Comparison of ENCODE assay signal across 8 mouse cellular contexts in the genomic region with DNA sequence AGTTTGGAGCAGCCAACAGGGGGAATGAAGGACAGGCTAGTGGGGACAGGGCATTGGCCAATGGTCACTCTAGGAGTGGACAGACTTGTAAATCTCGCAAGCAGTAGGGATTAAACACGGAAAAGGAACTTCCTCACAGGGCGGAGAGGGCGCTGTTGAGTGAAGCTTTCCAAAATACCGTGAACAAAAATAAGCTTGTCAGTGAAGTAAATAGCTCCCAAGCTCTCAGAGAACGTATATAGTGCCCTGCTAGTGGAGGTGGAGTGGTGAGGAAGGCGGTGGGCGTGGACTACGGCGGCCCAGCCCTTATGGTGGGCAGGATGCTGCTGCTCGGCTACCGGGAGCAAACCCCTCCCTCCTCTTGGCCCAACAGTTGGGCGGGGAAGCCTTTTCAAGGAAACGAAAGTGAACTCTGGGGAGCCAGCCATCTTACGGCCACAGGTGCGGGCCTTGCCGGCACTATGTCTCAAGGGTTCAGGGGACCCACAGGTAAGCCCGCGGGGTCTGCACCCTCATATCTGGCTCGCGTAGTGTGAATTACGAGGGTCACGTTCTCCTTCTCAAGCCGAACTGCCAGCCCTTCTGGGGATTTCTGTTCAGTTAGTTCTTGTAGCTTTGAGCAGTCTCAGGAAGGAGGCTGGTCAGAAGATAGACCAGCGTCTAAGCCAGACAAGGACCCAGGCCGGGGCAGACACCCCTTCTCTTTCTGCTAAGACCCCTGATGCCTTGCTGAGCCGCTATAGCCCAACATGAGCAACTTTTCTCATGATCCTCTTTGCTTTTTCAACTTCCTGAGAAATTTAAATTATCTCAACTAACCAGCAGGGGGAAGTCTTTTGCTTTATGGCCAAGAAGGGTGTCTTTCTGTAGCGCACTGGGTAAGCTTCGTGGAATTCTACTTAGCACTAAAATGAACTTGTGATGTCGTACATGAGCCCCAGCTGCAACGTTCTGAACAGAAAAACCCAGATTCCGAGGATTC. TPM values are rescaled to one million over a fixed set of nuclear protein-coding genes. Genes with fewer than 3 reads are reported as not detected.
DNase-seq lines count a peak whose midpoint lies in the region; ATAC-seq and TF ChIP-seq lines count a peak whose summit lies in the region.

No protein-coding gene starts in this region.

- H3K27ac ChIP-seq in heart, embryonic 14.5 days (replicated peaks in 1 of 2; ENCODE audit: control insufficient read depth in 1 of 2, insufficient read depth in 1 of 2, low read depth in 2 of 2, low read length in 2 of 2) = peak overlapping the region; percentile 36 to 83
- H3K27ac ChIP-seq in lung, embryonic 14.5 days (ENCODE audit: low read depth) = peak overlapping the region; percentile 77
- H3K27ac ChIP-seq in neural tube, embryonic 15.5 days (replicated peaks) = peak overlapping the region; percentile 56
- peak overlapping the region; percentile 82 for H3K27ac ChIP-seq in thymus, adult 2 months (ENCODE audit: control insufficient read depth, insufficient read depth, low read length)

- H3K27me3 ChIP-seq in heart, embryonic 14.5 days (ENCODE audit: control insufficient read depth, insufficient read depth, low read length) = no peaks in the 10 kb centered on the region
- no peaks in the 10 kb centered on the region for H3K27me3 ChIP-seq in lung, embryonic 14.5 days (ENCODE audit: insufficient read depth, low read length)
- no peaks in the 10 kb centered on the region for H3K27me3 ChIP-seq in neural tube, embryonic 15.5 days (replicated peaks)
- no peaks in the 10 kb centered on the region for H3K27me3 ChIP-seq in thymus, adult 2 months (ENCODE audit: control insufficient read depth, insufficient read depth, low read length)

- TF ChIP-seq CTCF in lung, embryonic 14.5 days (IDR thresholded peaks at IDR 0.05; ENCODE audit: low read depth) = peak; percentile 66
- peak; percentile 29; the same call in 1 of the 2 replicates for TF ChIP-seq CTCF in thymus, adult 2 months (IDR thresholded peaks at IDR 0.05; ENCODE audit: borderline replicate concordance, control insufficient read depth, extremely low read depth, insufficient read depth, low read length, poor library complexity)

- ATAC-seq in heart, embryonic 14.5 days (ENCODE audit: insufficient number of reproducible peaks, insufficient read depth, low FRiP score, low read depth) = peak; percentile 88
- peak; percentile 96 for ATAC-seq in lung, embryonic 14.5 days (ENCODE audit: insufficient read depth)
- peak; percentile 74; the same call in 1 of the 2 replicates for ATAC-seq in neural tube, embryonic 15.5 days (ENCODE audit: low FRiP score)

- peak overlapping the region; percentile 73 for H3K4me2 ChIP-seq in heart, embryonic 14.5 days (ENCODE audit: low read length)
- peak overlapping the region; percentile 80 for H3K4me2 ChIP-seq in lung, embryonic 14.5 days
- H3K4me2 ChIP-seq in neural tube, embryonic 15.5 days = peak overlapping the region; percentile 61

- peak; percentile 81 for TF ChIP-seq POLR2A in thymus, adult 2 months (IDR thresholded peaks at IDR 0.05; ENCODE audit: control insufficient read depth, extremely low read depth, insufficient read depth, low read length, poor library complexity)

- peaks cover 6 to 18% of the 10 kb centered on the region in 2 experiments for H3K4me1 ChIP-seq in heart, embryonic 14.5 days (ENCODE audit: control insufficient read depth in 2 of 2, insufficient read depth in 2 of 2, low read length in 2 of 2)
- 0 out of 2 replicates have a peak, but pooled peaks cover 4% of the 10 kb centered on the region for H3K4me1 ChIP-seq in lung, embryonic 14.5 days (ENCODE audit: insufficient read depth)
- peaks cover 23% of the 10 kb centered on the region for H3K4me1 ChIP-seq in neural tube, embryonic 15.5 days
- H3K4me1 ChIP-seq in thymus, adult 2 months (replicated peaks; ENCODE audit: control insufficient read depth, insufficient read depth, low read length) = peaks cover 6% of the 10 kb centered on the region

- peak overlapping the region; percentile 70 to 76 for H3K4me3 ChIP-seq in heart, embryonic 14.5 days (ENCODE audit: control insufficient read depth in 1 of 2, insufficient read depth in 1 of 2, low read depth in 1 of 2, low read length in 2 of 2)
- peak overlapping the region; percentile 68 for H3K4me3 ChIP-seq in lung, embryonic 14.5 days (ENCODE audit: low read depth, low read length)
- H3K4me3 ChIP-seq in neural tube, embryonic 15.5 days (replicated peaks) = peak overlapping the region; percentile 45
- H3K4me3 ChIP-seq in thymus, adult 2 months (ENCODE audit: control insufficient read depth, insufficient read depth, low read length) = peak overlapping the region; percentile 90

- peak overlapping the region; percentile 78 for H3K9ac ChIP-seq in heart, embryonic 14.5 days (ENCODE audit: low read length)
- H3K9ac ChIP-seq in lung, embryonic 14.5 days = peak overlapping the region; percentile 67
- H3K9ac ChIP-seq in neural tube, embryonic 15.5 days (replicated peaks) = peak overlapping the region; percentile 44

- no peaks in the 10 kb centered on the region for H3K9me3 ChIP-seq in heart, embryonic 14.5 days (ENCODE audit: control insufficient read depth, low read length)
- H3K9me3 ChIP-seq in lung, embryonic 14.5 days (ENCODE audit: low read depth, low read length) = no peaks in the 10 kb centered on the region
- H3K9me3 ChIP-seq in neural tube, embryonic 15.5 days (replicated peaks) = no peaks in the 10 kb centered on the region

- DNase-seq in ES-CJ7 (ENCODE audit: low read depth, low spot score) = peak; percentile 89
- peak; percentile 76 for DNase-seq in c-Kit-negative CD71-positive TER-119-positive erythroid progenitor cells, embryonic 14.5 days (ENCODE audit: low read depth, low spot score)
- DNase-seq in fat pad, adult 2 months (ENCODE audit: extremely low read depth, low read depth, low spot score) = peak; percentile 37
- DNase-seq in kidney, postnatal 10 days = peak; percentile 93
- peak; percentile 87 for DNase-seq in lung, embryonic 14.5 days
- DNase-seq in thymus, adult 2 months = peak; percentile 90

- 1% methylated on average over 31 of the region's 32 CpGs for WGBS in heart, embryonic 14.5 days
- WGBS in lung, embryonic 14.5 days = 2% methylated on average over 32 of the region's 32 CpGs
- 2% methylated on average over 32 of the region's 32 CpGs for WGBS in neural tube, embryonic 15.5 days
- WGBS in thymus, adult 2 months = under 1% methylated on average over 32 of the region's 32 CpGs

- H3K36me3 ChIP-seq in heart, embryonic 14.5 days (ENCODE audit: control insufficient read depth, insufficient read depth, low read length) = 0 out of 2 replicates have a peak, but pooled peaks cover 3% of the 10 kb centered on the region
- peaks cover under 1% of the 10 kb centered on the region; the same call in 1 of the 2 replicates for H3K36me3 ChIP-seq in lung, embryonic 14.5 days (ENCODE audit: insufficient read depth)
- peaks cover 1% of the 10 kb centered on the region; the same call in 1 of the 2 replicates for H3K36me3 ChIP-seq in neural tube, embryonic 15.5 days
- peaks cover 4% of the 10 kb centered on the region for H3K36me3 ChIP-seq in thymus, adult 2 months (ENCODE audit: control insufficient read depth, insufficient read depth, low read length)

RNA-seq across cellular contexts. Expression of a gene that starts 15.8 kb away (rescaled TPM):
- 8.0 and 9.4 TPM in 2 replicates for polyA plus RNA-seq in heart, embryonic 14.5 days (2014; fragmentation: Nextera tagmentation; extraction: Ambion mirVana)
- polyA plus RNA-seq in lung, embryonic 14.5 days (2014; fragmentation: Nextera tagmentation; extraction: Ambion mirVana) = 12.4 and 12.8 TPM in 2 replicates
- 22.9 and 24.6 TPM in 2 replicates for polyA plus RNA-seq in neural tube, embryonic 15.5 days (2015; fragmentation: Nextera tagmentation; extraction: Ambion mirVana)
- polyA plus RNA-seq in thymus, adult 2 months (2012; rRNA removed) = 70.8 and 71.1 TPM in 2 replicates

RNA-seq across cellular contexts. Expression of a gene that starts 33.8 kb away (rescaled TPM):
- polyA plus RNA-seq in heart, embryonic 14.5 days (2014; fragmentation: Nextera tagmentation; extraction: Ambion mirVana) = 0.24 and 0.38 TPM in 2 replicates
- 0.47 and 0.63 TPM in 2 replicates for polyA plus RNA-seq in lung, embryonic 14.5 days (2014; fragmentation: Nextera tagmentation; extraction: Ambion mirVana)
- polyA plus RNA-seq in neural tube, embryonic 15.5 days (2015; fragmentation: Nextera tagmentation; extraction: Ambion mirVana) = 18.9 and 22.5 TPM in 2 replicates
- polyA plus RNA-seq in thymus, adult 2 months (2012; rRNA removed) = 2.8 and 2.9 TPM in 2 replicates

RNA-seq across cellular contexts. Expression of a gene that starts 42.8 kb away (rescaled TPM):
- polyA plus RNA-seq in heart, embryonic 14.5 days (2014; fragmentation: Nextera tagmentation; extraction: Ambion mirVana) = 13.6 and 15.7 TPM in 2 replicates
- polyA plus RNA-seq in lung, embryonic 14.5 days (2014; fragmentation: Nextera tagmentation; extraction: Ambion mirVana) = 21.7 and 22.8 TPM in 2 replicates
- 10.8 and 11.1 TPM in 2 replicates for polyA plus RNA-seq in neural tube, embryonic 15.5 days (2015; fragmentation: Nextera tagmentation; extraction: Ambion mirVana)
- polyA plus RNA-seq in thymus, adult 2 months (2012; rRNA removed) = 47.8 and 49.1 TPM in 2 replicates

Comparison
In these comparisons a context has a peak if more than half of its experiments do, and no peak if none do; other contexts are left out.
1. Peak in every context shown above with its lines: DNase-seq, ATAC-seq, H3K4me3 ChIP-seq and H3K27ac ChIP-seq.
2. DNase-seq: peak in every context shown above with its lines; median percentile 93 in kidney, postnatal 10 days; 90 in thymus, adult 2 months; 89 in ES-CJ7; 87 in lung, embryonic 14.5 days; 76 in c-Kit-negative CD71-positive TER-119-positive erythroid progenitor cells, embryonic 14.5 days; 37 in fat pad, adult 2 months.